Mouse (Mus musculus): ENCODE measurements around the gene Txndc11. TPM values are rescaled to one million over a fixed set of nuclear protein-coding genes. Genes with fewer than 3 reads are reported as not detected.

Txndc11 gene
- polyA plus RNA-seq (2012; rRNA removed) (8.8 and 8.9 TPM in 2 replicates), polyA plus RNA-seq (2014; fragmentation: Nextera tagmentation; extraction: Ambion mirVana) (13.4 and 16.8 TPM in 2 replicates)

GRCm38 (mm10) chr16:11134348-11135344 lies at the start of gene Txndc11:
TSS of gene Txndc11 (minus strand) at chr16:11134650.
- Histone ChIP-seq H3K4me3 (ENCODE audit: insufficient read depth in 1 of 2, low read depth in 2 of 2, low read length in 2 of 2) (peak within 1 kb of the TSS; percentile 76 to 82), H3K36me3 (replicated peaks; ENCODE audit: control insufficient read depth, insufficient read depth, low read depth) (peaks cover 16% of the 10 kb centered on the region), H3K27me3 (ENCODE audit: control insufficient read depth, insufficient read depth, low read length) (no peaks in the 10 kb centered on the region), H3K9ac (replicated peaks) (peak within 1 kb of the TSS; percentile 97), H3K4me2 (ENCODE audit: low read depth) (peak within 1 kb of the TSS; percentile 94), H3K27ac (peak within 1 kb of the TSS; percentile 97), H3K9me3 (ENCODE audit: control insufficient read depth, low read length) (no peaks in the 10 kb centered on the region), H3K4me1 (replicated peaks; ENCODE audit: control insufficient read depth in 2 of 2, insufficient read depth in 2 of 2, low read length in 1 of 2) (peaks cover 23% of the 10 kb centered on the region in 2 experiments)
- ATAC-seq (ENCODE audit: insufficient read depth) (peak; percentile 91), DNase-seq (ENCODE audit: low read depth in 3 of 3, low spot score in 3 of 3) (peak; percentile 95 to 97 (median 96))
- TF ChIP-seq EP300 (IDR thresholded peaks at IDR 0.05; ENCODE audit: low read depth) (peak; percentile 55; the same call in 1 of the 2 replicates), CTCF (IDR thresholded peaks at IDR 0.05; ENCODE audit: low read depth) (no peak)
- under 1% methylated on average over 80 of the region's 80 CpGs for WGBS (ENCODE audit: insufficient replicate concordance)

- Histone ChIP-seq H3K4me3 (ENCODE audit: insufficient read depth in 1 of 2, low read depth in 2 of 2, low read length in 2 of 2) (no peak overlapping the region), H3K9me3 (ENCODE audit: control insufficient read depth, low read length) (no peaks in the 10 kb centered on the region), H3K36me3 (replicated peaks; ENCODE audit: control insufficient read depth, insufficient read depth, low read depth) (no peaks in the 10 kb centered on the region), H3K4me2 (ENCODE audit: low read depth) (peak overlapping the region; percentile 93), H3K4me1 (replicated peaks; ENCODE audit: control insufficient read depth in 2 of 2, insufficient read depth in 2 of 2, low read length in 1 of 2) (peaks cover 10 to 11% of the 10 kb centered on the region in 2 experiments), H3K27ac (no peak overlapping the region), H3K9ac (replicated peaks) (no peak overlapping the region), H3K27me3 (ENCODE audit: control insufficient read depth, insufficient read depth, low read length) (no peaks in the 10 kb centered on the region; the same call in 1 of the 2 replicates)
- 65% methylated on average over 2 of the region's 2 CpGs for WGBS (ENCODE audit: insufficient replicate concordance)
- DNase-seq (ENCODE audit: low read depth in 3 of 3, low spot score in 3 of 3) (no peak), ATAC-seq (ENCODE audit: insufficient read depth) (no peak)
- no peak for TF ChIP-seq EP300 (IDR thresholded peaks at IDR 0.05; ENCODE audit: low read depth)
- TF ChIP-seq CTCF (IDR thresholded peaks at IDR 0.05; ENCODE audit: low read depth), result no peak
Measured at GRCm38 (mm10) chr16:11177404-11177803, 43.0 kb upstream of the Txndc11 start.

DNA sequence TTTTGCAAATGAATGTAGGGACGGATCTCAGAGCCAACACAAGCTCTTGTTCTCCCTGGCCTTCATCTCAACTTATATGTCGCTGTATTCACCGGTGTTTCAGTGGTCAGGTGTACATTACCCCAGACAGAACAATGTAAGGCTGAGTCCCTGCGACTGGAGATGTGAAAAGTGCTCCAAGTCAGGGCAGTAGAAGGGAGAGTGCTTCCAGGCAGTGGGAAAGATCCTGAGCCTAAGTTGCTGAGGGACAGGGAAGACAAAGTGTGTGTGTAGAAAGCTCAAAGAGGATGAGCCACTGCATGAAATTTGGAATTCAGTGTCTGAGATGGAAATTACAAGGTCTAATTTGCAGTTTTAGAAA lies 42.4 kb upstream of the Txndc11 start:
- Histone ChIP-seq H3K9ac (replicated peaks) (peak overlapping the region; percentile 97), H3K36me3 (replicated peaks; ENCODE audit: control insufficient read depth, insufficient read depth, low read depth) (no peaks in the 10 kb centered on the region), H3K4me1 (replicated peaks; ENCODE audit: control insufficient read depth in 2 of 2, insufficient read depth in 2 of 2, low read length in 1 of 2) (peaks cover 10 to 15% of the 10 kb centered on the region in 2 experiments), H3K9me3 (ENCODE audit: control insufficient read depth, low read length) (no peaks in the 10 kb centered on the region), H3K4me2 (ENCODE audit: low read depth) (peak overlapping the region; percentile 93), H3K4me3 (ENCODE audit: insufficient read depth in 1 of 2, low read depth in 2 of 2, low read length in 2 of 2) (peak overlapping the region; percentile 77 to 99), H3K27me3 (ENCODE audit: control insufficient read depth, insufficient read depth, low read length) (no peaks in the 10 kb centered on the region; the same call in 1 of the 2 replicates), H3K27ac (peak overlapping the region; percentile 78)
- 4% methylated on average over 4 of the region's 4 CpGs for WGBS (ENCODE audit: insufficient replicate concordance)
- DNase-seq (ENCODE audit: low read depth in 3 of 3, low spot score in 3 of 3) (no peak), ATAC-seq (ENCODE audit: insufficient read depth) (no peak)
- TF ChIP-seq EP300 (IDR thresholded peaks at IDR 0.05; ENCODE audit: low read depth) (no peak), CTCF (IDR thresholded peaks at IDR 0.05; ENCODE audit: low read depth) (no peak)

DNA sequence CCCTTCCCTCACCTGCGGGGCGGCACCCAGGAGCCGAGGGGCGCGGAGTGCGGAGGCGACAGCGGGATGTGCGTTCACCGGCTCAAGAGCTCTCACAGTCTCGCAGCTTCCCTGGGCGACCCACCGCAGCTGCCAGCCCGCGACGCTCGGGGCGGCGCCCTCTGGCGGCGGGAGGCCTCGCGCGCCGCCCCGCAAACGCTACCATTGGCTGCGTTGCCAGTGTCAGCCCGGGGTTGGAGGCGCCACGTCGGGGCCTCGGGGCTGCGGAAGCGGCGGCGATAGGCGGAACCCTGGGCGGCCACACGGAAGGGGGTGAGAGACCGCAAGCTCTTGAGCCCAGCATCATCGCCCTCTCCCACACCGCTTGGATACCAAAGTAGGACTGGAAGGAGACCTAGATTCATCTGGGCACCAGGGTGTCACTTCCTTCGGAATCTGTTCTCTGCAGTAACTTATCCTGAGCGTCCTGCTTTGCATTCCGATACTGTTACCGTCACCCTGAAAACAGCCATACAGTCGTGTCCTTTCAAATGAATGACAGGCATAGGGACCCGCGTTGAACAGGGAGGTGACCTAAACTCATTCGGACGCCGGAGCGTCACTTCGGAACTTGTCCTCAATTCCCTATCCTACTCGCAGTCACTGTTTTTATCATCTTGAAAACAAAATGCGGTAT lies 41.9 kb upstream of the Txndc11 start, which contains the start of gene Zc3h7a:
Zc3h7a (minus strand) TSS at position 186 of the 676 bp plus-strand sequence.
- TF ChIP-seq EP300 (IDR thresholded peaks at IDR 0.05; ENCODE audit: low read depth) (no peak), CTCF (IDR thresholded peaks at IDR 0.05; ENCODE audit: low read depth) (peak; percentile 71)
- no peaks in the 10 kb centered on the region; the same call in 1 of the 2 replicates for H3K27me3 ChIP-seq (ENCODE audit: control insufficient read depth, insufficient read depth, low read length)
- H3K4me1 ChIP-seq (replicated peaks; ENCODE audit: control insufficient read depth in 2 of 2, insufficient read depth in 2 of 2, low read length in 1 of 2), result peaks cover 10 to 15% of the 10 kb centered on the region in 2 experiments
- DNase-seq (ENCODE audit: low read depth in 3 of 3, low spot score in 3 of 3), result peak; percentile 81 to 83 (median 81)
- peak within 1 kb of the TSS; percentile 93 for H3K4me2 ChIP-seq (ENCODE audit: low read depth)
- no peaks in the 10 kb centered on the region for H3K36me3 ChIP-seq (replicated peaks; ENCODE audit: control insufficient read depth, insufficient read depth, low read depth)
- under 1% methylated on average over 49 of the region's 57 CpGs for WGBS (ENCODE audit: insufficient replicate concordance)
- H3K4me3 ChIP-seq (ENCODE audit: insufficient read depth in 1 of 2, low read depth in 2 of 2, low read length in 2 of 2), result peak within 1 kb of the TSS; percentile 77 to 99
- H3K27ac ChIP-seq, result peak within 1 kb of the TSS; percentile 78
- no peaks in the 10 kb centered on the region for H3K9me3 ChIP-seq (ENCODE audit: control insufficient read depth, low read length)
- peak; percentile 90 for ATAC-seq (ENCODE audit: insufficient read depth)
- peak within 1 kb of the TSS; percentile 97 for H3K9ac ChIP-seq (replicated peaks)

Measured in liver, embryonic 14.5 days (tissue).